Mouse (Mus musculus): ENCODE results near the gene Mucl2.
"Not testable (repeated sequence)": the region's sequence is repeated elsewhere in the genome, so short reads cannot be mapped to it uniquely, and the experiment has no call there.

The Mucl2 gene

GRCm38 (mm10) chr15:103899212-103899611 lies at the start of gene Mucl2:
Gene Mucl2, minus strand, starts transcription at chr15:103899312.
- DNase-seq (ENCODE audit: low spot score in 2 of 2) = no peak

GRCm38 (mm10) chr15:103913061-103913460 lies 13.9 kb upstream of the Mucl2 start:
- not testable (repeated sequence) for DNase-seq (ENCODE audit: low spot score in 2 of 2)
